Mouse (Mus musculus): ENCODE data around the gene Hemk1. TPM values are rescaled to one million over a fixed set of nuclear protein-coding genes. Genes with fewer than 3 reads are reported as not detected.

Gene Hemk1
- total and polyA plus RNA-seq, 3 experiments = 11.9 to 20.5 (median 12.1) TPM

DNA sequence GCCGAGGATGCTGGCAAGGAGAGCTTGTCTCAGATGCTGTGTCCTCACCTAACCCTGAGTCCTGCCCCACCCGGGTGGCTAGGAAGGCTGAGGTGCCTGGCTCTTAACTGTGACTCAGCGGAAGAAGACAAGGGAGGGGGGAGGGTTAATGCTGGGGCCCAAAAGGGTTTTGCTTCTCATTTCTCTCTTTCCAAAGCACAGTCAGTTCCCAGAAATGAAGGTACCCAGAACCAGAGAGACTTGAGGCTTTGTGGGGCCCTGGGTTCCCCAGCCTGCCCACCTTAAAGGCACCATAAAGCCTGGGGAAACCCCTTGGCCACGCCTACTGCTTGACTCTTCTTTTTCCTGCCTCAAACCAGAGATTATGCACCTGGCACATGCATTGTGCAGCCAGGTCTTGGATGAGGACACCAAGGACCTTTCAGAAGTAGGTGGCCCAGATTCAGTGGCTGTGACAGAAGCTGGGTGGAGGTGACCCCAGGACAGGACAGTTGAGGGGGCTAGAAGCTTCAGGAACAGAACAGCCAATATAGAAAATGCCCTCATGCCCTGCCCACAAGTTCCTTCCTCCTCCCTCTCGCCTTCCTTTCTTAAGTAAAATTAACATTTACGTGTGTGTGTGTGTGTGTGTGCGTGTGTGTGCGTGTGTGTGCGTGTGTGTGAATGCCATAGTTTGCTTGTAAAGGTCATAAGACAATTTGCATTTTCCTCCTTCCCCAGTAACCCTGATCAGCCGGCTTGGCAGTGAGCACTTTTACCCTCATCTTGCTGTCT lies 25.2 kb downstream of the Hemk1 start (continued):
- TF ChIP-seq SMC3 (IDR thresholded peaks at IDR 0.05; ENCODE audit: low read depth, low read length) (peak; percentile 44; the same call in 1 of the 2 replicates), RAD21 (IDR thresholded peaks at IDR 0.05; ENCODE audit: low read depth, low read length) (peak; percentile 16), CTCF (conservative IDR thresholded peaks at IDR 0.05 in 1 of 2, IDR thresholded peaks at IDR 0.05 in 1 of 2; ENCODE audit: low read depth in 2 of 2, low read length in 2 of 2) (no peak), ZC3H11A (IDR thresholded peaks at IDR 0.05; ENCODE audit: low read depth, low read length) (no peak), HCFC1 (IDR thresholded peaks at IDR 0.05; ENCODE audit: low read depth, low read length) (peak; percentile 63), MAX (IDR thresholded peaks at IDR 0.05; ENCODE audit: low read length) (peak; percentile 82), POLR2A (IDR thresholded peaks at IDR 0.05; ENCODE audit: low read depth, low read length) (peak; percentile 68), NRF1 (IDR thresholded peaks at IDR 0.05; ENCODE audit: low read depth, low read length) (no peak; the same call in none of the 2 replicates), UBTF (IDR thresholded peaks at IDR 0.05; ENCODE audit: low read depth, low read length) (no peak), IRF4 (IDR thresholded peaks at IDR 0.05; ENCODE audit: low read depth, low read length) (peak; percentile 95), MYC (IDR thresholded peaks at IDR 0.05; ENCODE audit: low read depth, low read length) (peak; percentile 67), JUN (IDR thresholded peaks at IDR 0.05; ENCODE audit: insufficient read depth, low read depth, low read length) (peak; percentile 72), RCOR1 (conservative IDR thresholded peaks at IDR 0.05; ENCODE audit: low read depth, low read length) (peak; percentile 93), ZKSCAN1 (IDR thresholded peaks at IDR 0.05; ENCODE audit: borderline replicate concordance, low read depth, low read length) (no peak), USF1 (IDR thresholded peaks at IDR 0.05; ENCODE audit: low read depth, low read length) (no peak), PAX5 (IDR thresholded peaks at IDR 0.05; ENCODE audit: low read length) (no peak), BHLHE40 (IDR thresholded peaks at IDR 0.05; ENCODE audit: low read depth, low read length) (peak; percentile 91), MAFK (IDR thresholded peaks at IDR 0.05; ENCODE audit: insufficient replicate concordance, low read length) (peak; percentile 92), E2F4 (IDR thresholded peaks at IDR 0.05; ENCODE audit: insufficient replicate concordance, low read depth, low read length) (0 out of 2 replicates have a peak, but pooled peaks have one; percentile 40), MXI1 (IDR thresholded peaks at IDR 0.05; ENCODE audit: low read depth, low read length) (peak; percentile 40)

DNA sequence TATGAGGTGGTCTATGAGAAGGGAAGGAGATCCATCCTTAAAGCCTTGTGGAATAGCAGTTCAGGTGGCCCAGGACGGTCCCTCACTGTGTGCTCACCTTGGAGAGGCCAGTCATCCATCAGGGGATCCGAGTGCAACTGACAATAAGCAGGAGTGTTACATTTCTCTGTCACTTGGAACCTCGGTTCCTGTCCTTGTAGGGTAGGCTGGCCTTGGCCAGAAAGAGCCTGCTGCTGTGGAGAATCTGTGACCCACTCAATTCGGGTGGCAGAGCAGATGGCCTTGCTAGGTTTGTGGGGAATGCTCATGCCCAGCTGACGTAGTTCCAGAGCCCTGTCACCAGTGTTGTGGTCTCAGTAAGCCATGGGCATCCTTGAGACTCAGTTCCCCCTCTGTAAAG lies 28.6 kb downstream of the Hemk1 start:
- Histone ChIP-seq H3K4me1 (ENCODE audit: control insufficient read depth in 1 of 2, insufficient read depth in 2 of 2) (peaks cover 51 to 89% of the 10 kb centered on the region in 2 experiments), H3K9ac (ENCODE audit: insufficient read depth, low read depth) (no peak overlapping the region), H3K4me2 (ENCODE audit: insufficient read depth, low read depth, poor library complexity, severe bottlenecking) (no peak overlapping the region), H3K9me3 (replicated peaks; ENCODE audit: low read length) (no peaks in the 10 kb centered on the region), H3K79me2 (replicated peaks; ENCODE audit: control insufficient read depth, extremely low read depth, insufficient read depth, poor library complexity, severe bottlenecking) (no peaks in the 10 kb centered on the region), H3K27ac (ENCODE audit: insufficient read depth, low read depth) (no peak overlapping the region), H3K4me3 (replicated peaks in 1 of 3; ENCODE audit: low read depth in 2 of 3, low read length in 2 of 3, poor library complexity in 1 of 3) (no peak overlapping the region), H3K36me3 (replicated peaks in 1 of 2; ENCODE audit: control insufficient read depth in 1 of 2, insufficient read depth in 1 of 2, low read length in 1 of 2) (no peaks in the 10 kb centered on the region), H3K27me3 (replicated peaks) (no peaks in the 10 kb centered on the region)
- no peak for TF ChIP-seq E2F4 (IDR thresholded peaks at IDR 0.05; ENCODE audit: insufficient replicate concordance, low read depth, low read length)
- no peak for TF ChIP-seq ELF1 (IDR thresholded peaks at IDR 0.05; ENCODE audit: low read depth, low read length)
- TF ChIP-seq USF1 (IDR thresholded peaks at IDR 0.05; ENCODE audit: low read depth, low read length) = no peak
- TF ChIP-seq KAT2A (IDR thresholded peaks at IDR 0.05; ENCODE audit: insufficient replicate concordance, low read length) = no peak
- in situ Hi-C loops (cut with MboI; ENCODE audit: low pct_ligation_motif_present, low pct_unique_long_range_greater_than_20kb, low sequenced_read_pairs) (no loop called here), dilution Hi-C loops (cut with MboI; ENCODE audit: extremely low pct_ligation_motif_present, extremely low pct_unique_long_range_greater_than_20kb, low sequenced_read_pairs) (no loop called here)
- DNase-seq (ENCODE audit: extremely low read depth) = no peak
